Mouse (Mus musculus) forebrain, embryonic 11.5 days (tissue): ENCODE data around the gene Kdelc2. TPM values are rescaled to one million over a fixed set of nuclear protein-coding genes. Genes with fewer than 3 reads are reported as not detected.

Experiments used
- ATAC-seq: fragments of 200-750 bp; cut with Nextera tagmentation; replicated peaks from 2 replicates; pipeline ENCODE4 v1.8.0; 2017; ENCODE audit warnings: moderate TSS enrichment; ENCODE audit not compliant: low FRiP score
- DNase-seq: peaks from one replicate; pipeline ENCODE4 v3.0.0-alpha.2; 2017; ENCODE audit warnings: low spot score
- H3K27ac ChIP-seq: fragments of 300-500 bp; sonication (generic); 2 replicates; pipeline ENCODE4 v1.5.1; 2014; ENCODE audit warnings: low read depth, low read length
- H3K27me3 ChIP-seq: fragments of 300-500 bp; sonication (generic); 2 replicates; pipeline ENCODE4 v1.6.1; 2014; ENCODE audit warnings: mild to moderate bottlenecking, low read length, mixed read lengths; ENCODE audit not compliant: control insufficient read depth, insufficient read depth
- H3K36me3 ChIP-seq: fragments of 300-500 bp; sonication (generic); 2 replicates; pipeline ENCODE4 v1.6.1; 2014; ENCODE audit warnings: mild to moderate bottlenecking, low read length, moderate library complexity, mixed read lengths; ENCODE audit not compliant: control insufficient read depth, insufficient read depth
- H3K4me1 ChIP-seq: fragments of 300-500 bp; sonication (generic); replicated peaks from 2 replicates; pipeline ENCODE4 v1.6.1; 2014; ENCODE audit warnings: low read length, mixed read lengths; ENCODE audit not compliant: control insufficient read depth, insufficient read depth
- H3K4me2 ChIP-seq: fragments of 300-500 bp; sonication (generic); 2 replicates; pipeline ENCODE4 v1.6.1; 2014; ENCODE audit warnings: low read depth, mild to moderate bottlenecking, low read length, moderate library complexity, mixed read lengths; ENCODE audit not compliant: severe bottlenecking
- H3K4me3 ChIP-seq: fragments of 300-500 bp; sonication (generic); 2 replicates; pipeline ENCODE4 v1.5.1; 2014; ENCODE audit warnings: low read depth, low read length
- H3K9ac ChIP-seq: fragments of 300-500 bp; sonication (generic); 2 replicates; pipeline ENCODE4 v1.6.1; 2014; ENCODE audit warnings: low read length
- H3K9me3 ChIP-seq: fragments of 300-500 bp; sonication (generic); 2 replicates; pipeline ENCODE4 v1.6.1; 2016; ENCODE audit warnings: low read length, mixed read lengths; ENCODE audit not compliant: control insufficient read depth
- WGBS: fragments of 180-500 bp; shearing (Covaris S2); extraction: QIAGEN DNeasy Blood & Tissue Kit; methylation state at CpG from one replicate; pipeline ENCODE4 v1.1.7; 2014; 5-methylcytosine and 5-hydroxymethylcytosine counted together
- polyA plus RNA-seq: library from polyadenylated mRNA; unstranded; fragments of >200 nt; fragmentation: Nextera tagmentation; extraction: Ambion mirVana; gene quantifications from 2 replicates; pipeline ENCODE4 v1.2.1, GENCODE M21; 2014

Kdelc2 gene
- polyA plus RNA-seq, 1 experiment from 2014 or later = 9.3 TPM

GRCm38 (mm10) chr9:53346402-53346801 is 37.4 kb upstream of the Kdelc2 start:
- WGBS = 80% methylated on average over 6 of the region's 6 CpGs
- no peak overlapping the region for H3K9ac ChIP-seq
- no peaks in the 10 kb centered on the region for H3K9me3 ChIP-seq
- no peak for ATAC-seq
- H3K27ac ChIP-seq = no peak overlapping the region
- no peak overlapping the region for H3K4me2 ChIP-seq
- H3K27me3 ChIP-seq = no peaks in the 10 kb centered on the region; the same call in 1 of the 2 replicates
- H3K36me3 ChIP-seq = no peaks in the 10 kb centered on the region
- no peak for DNase-seq
- no peaks in the 10 kb centered on the region for H3K4me1 ChIP-seq
- H3K4me3 ChIP-seq = no peak overlapping the region

DNA sequence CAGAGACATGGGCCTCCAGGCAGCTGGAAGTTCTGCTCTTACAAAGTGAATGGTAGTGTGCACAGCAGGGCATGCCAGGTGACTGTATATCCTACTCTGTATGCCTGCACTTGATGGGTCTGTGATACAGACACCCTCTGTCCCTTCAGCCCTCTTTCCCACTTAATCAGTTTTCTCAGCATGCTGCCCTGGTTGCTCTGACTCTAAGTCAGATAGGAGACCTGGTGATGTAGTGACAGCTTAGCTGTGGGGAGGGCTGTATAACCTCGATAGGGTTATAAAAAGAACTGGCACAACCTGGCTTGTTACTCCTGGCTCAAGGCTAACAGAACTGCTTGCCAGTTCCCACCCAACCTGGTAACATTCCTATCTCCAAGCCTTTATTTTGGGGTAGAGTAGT is 34.6 kb upstream of the Kdelc2 start:
- no peak for ATAC-seq
- H3K4me1 ChIP-seq = no peaks in the 10 kb centered on the region

GRCm38 (mm10) chr9:53350331-53350730 is 33.5 kb upstream of the Kdelc2 start:
- Histone ChIP-seq H3K9ac (no peak overlapping the region), H3K4me3 (no peak overlapping the region), H3K27ac (no peak overlapping the region), H3K4me1 (no peaks in the 10 kb centered on the region), H3K36me3 (no peaks in the 10 kb centered on the region), H3K27me3 (no peaks in the 10 kb centered on the region), H3K9me3 (no peaks in the 10 kb centered on the region), H3K4me2 (no peak overlapping the region)
- WGBS = 82% methylated on average over 2 of the region's 2 CpGs
- DNase-seq (no peak), ATAC-seq (no peak)

More for the DNA sequence above, 34.6 kb upstream of the Kdelc2 start:
- Histone ChIP-seq H3K9me3 (no peaks in the 10 kb centered on the region), H3K4me3 (no peak overlapping the region), H3K27ac (no peak overlapping the region), H3K27me3 (no peaks in the 10 kb centered on the region), H3K36me3 (no peaks in the 10 kb centered on the region), H3K9ac (no peak overlapping the region), H3K4me2 (no peak overlapping the region)
- no peak for DNase-seq
- WGBS = 100% methylated on average over 1 of the region's 1 CpGs

GRCm38 (mm10) chr9:53351899-53352298 is 31.9 kb upstream of the Kdelc2 start:
- H3K27ac ChIP-seq = no peak overlapping the region
- DNase-seq (no peak), ATAC-seq (no peak)
- no peaks in the 10 kb centered on the region for H3K36me3 ChIP-seq
- no peaks in the 10 kb centered on the region for H3K9me3 ChIP-seq
- no peaks in the 10 kb centered on the region for H3K27me3 ChIP-seq
- H3K4me2 ChIP-seq = no peak overlapping the region
- no peak overlapping the region for H3K4me3 ChIP-seq
- no peaks in the 10 kb centered on the region for H3K4me1 ChIP-seq
- no peak overlapping the region for H3K9ac ChIP-seq
- 89% methylated on average over 6 of the region's 6 CpGs for WGBS

DNA sequence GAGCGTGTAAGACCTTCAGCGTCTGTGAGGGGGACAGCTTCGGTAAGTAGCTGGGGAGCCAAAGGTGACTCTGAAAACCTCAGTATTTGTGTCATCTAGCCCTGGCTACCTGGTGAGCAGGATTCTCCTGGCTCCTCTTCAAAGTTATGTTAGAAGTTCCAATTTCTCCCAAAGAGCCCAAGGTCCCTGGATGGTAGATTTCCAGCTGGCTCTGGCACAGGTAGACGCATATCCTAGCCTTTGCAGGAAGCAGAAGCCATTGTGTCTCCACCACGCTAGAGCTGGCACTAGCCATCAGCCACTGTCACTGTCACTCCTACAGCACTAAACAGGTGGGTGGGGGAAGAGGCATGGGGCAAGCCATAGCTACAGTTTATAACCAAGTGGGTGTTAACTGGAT is 30.7 kb upstream of the Kdelc2 start:
- H3K9me3 ChIP-seq = no peaks in the 10 kb centered on the region
- H3K4me3 ChIP-seq = no peak overlapping the region
- no peak for ATAC-seq
- no peak overlapping the region for H3K9ac ChIP-seq
- H3K4me2 ChIP-seq = no peak overlapping the region
- no peaks in the 10 kb centered on the region for H3K27me3 ChIP-seq
- no peak overlapping the region for H3K27ac ChIP-seq
- no peaks in the 10 kb centered on the region for H3K4me1 ChIP-seq
- H3K36me3 ChIP-seq = no peaks in the 10 kb centered on the region
- no peak for DNase-seq
- 94% methylated on average over 5 of the region's 5 CpGs for WGBS

DNA sequence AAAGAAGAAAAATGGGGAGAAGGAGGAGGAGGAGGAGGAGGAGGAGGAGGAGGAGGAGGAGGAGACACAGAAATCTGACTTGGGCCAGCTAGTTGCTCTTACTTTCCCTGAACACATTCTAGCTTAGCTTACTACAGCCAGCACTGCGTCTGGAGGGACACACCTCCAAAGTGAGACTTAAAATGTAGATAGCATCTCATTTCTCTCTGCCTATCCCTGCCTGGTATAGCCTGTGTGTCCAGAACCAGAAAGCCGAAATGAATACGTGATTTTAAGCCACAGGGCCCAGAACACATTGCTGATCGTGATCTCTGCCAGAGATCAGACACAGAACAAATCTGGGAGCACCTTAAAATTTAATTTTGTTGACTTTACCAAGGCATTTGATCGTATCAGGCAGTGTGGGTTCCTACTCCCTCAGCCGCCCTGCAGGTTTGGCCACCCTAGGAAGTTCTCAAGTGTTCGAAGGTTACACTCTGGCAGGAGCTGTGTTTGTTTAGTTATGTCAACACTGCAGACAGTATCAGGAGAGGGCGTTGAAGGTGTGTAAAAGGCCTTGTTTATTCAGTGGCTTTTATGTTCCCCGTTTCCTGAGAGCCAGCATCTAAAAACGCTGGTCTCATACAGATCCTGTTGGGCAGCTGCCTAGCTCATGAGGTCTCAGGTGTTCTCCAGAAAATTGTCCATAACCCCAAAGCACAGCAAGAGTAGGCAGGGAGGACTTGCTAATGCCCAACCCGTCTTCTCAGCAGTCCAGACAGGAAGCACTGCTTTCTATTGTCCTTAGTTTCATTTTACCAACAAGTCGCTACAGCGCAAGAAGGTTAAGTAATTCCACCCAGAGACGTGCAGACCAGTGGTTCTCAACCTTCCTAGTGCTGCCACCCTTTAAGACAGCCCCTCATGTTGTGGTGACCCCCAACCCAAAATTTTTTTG is 27.3 kb upstream of the Kdelc2 start:
- Histone ChIP-seq H3K9me3 (no peaks in the 10 kb centered on the region), H3K4me2 (no peak overlapping the region), H3K27ac (no peak overlapping the region), H3K9ac (no peak overlapping the region), H3K27me3 (no peaks in the 10 kb centered on the region), H3K4me1 (no peaks in the 10 kb centered on the region), H3K36me3 (no peaks in the 10 kb centered on the region), H3K4me3 (no peak overlapping the region)
- WGBS = 78% methylated on average over 14 of the region's 14 CpGs
- no peak for DNase-seq
- no peak for ATAC-seq

- Histone ChIP-seq H3K27me3 (no peaks in the 10 kb centered on the region), H3K4me2 (no peak overlapping the region), H3K9ac (no peak overlapping the region), H3K4me1 (no peaks in the 10 kb centered on the region), H3K27ac (no peak overlapping the region), H3K4me3 (no peak overlapping the region), H3K36me3 (no peaks in the 10 kb centered on the region), H3K9me3 (no peaks in the 10 kb centered on the region)
- no peak for DNase-seq
- 75% methylated on average over 3 of the region's 3 CpGs for WGBS
- no peak for ATAC-seq
Observed at GRCm38 (mm10) chr9:53371339-53371738, 12.5 kb upstream of the Kdelc2 start.

DNA sequence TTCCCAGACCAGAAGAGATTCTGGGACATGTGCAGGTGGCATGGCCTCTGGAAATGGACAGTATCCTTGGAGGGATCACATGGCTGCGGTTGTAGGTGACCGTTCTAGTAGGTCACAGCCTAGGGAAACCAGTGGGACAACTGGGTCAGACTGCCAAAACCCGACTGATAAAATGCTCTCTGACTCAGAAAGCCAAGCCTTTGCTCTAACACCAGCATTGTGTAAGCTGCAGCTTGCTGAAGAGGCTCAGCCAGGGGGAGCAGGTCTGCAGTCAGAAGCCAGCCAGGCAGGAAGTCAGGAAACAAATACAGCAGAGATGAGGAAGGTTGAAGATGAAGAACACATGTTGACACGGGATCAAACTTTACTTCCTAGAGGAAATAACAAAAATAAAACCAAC is 7.9 kb upstream of the Kdelc2 start:
- no peak overlapping the region for H3K4me3 ChIP-seq
- H3K27ac ChIP-seq = no peak overlapping the region
- no peaks in the 10 kb centered on the region for H3K27me3 ChIP-seq
- no peaks in the 10 kb centered on the region for H3K9me3 ChIP-seq
- DNase-seq (no peak), ATAC-seq (no peak)
- WGBS = 82% methylated on average over 4 of the region's 4 CpGs
- no peaks in the 10 kb centered on the region for H3K36me3 ChIP-seq
- no peak overlapping the region for H3K4me2 ChIP-seq
- no peaks in the 10 kb centered on the region for H3K4me1 ChIP-seq
- H3K9ac ChIP-seq = no peak overlapping the region

GRCm38 (mm10) chr9:53376820-53377219 is 7.0 kb upstream of the Kdelc2 start:
- ATAC-seq (no peak), DNase-seq (no peak)
- H3K9ac ChIP-seq = no peak overlapping the region
- no peaks in the 10 kb centered on the region for H3K36me3 ChIP-seq
- H3K9me3 ChIP-seq = no peaks in the 10 kb centered on the region
- no peaks in the 10 kb centered on the region for H3K27me3 ChIP-seq
- no peak overlapping the region for H3K4me3 ChIP-seq
- no peaks in the 10 kb centered on the region for H3K4me1 ChIP-seq
- no peak overlapping the region for H3K27ac ChIP-seq
- H3K4me2 ChIP-seq = no peak overlapping the region
- 83% methylated on average over 13 of the region's 13 CpGs for WGBS
